Mouse (Mus musculus): ENCODE data around the gene Ap1g2. TPM values are rescaled to one million over a fixed set of nuclear protein-coding genes. Genes with fewer than 3 reads are reported as not detected.

The Ap1g2 gene
- polyA plus RNA-seq, 1 experiment, result 43.0 TPM

DNA sequence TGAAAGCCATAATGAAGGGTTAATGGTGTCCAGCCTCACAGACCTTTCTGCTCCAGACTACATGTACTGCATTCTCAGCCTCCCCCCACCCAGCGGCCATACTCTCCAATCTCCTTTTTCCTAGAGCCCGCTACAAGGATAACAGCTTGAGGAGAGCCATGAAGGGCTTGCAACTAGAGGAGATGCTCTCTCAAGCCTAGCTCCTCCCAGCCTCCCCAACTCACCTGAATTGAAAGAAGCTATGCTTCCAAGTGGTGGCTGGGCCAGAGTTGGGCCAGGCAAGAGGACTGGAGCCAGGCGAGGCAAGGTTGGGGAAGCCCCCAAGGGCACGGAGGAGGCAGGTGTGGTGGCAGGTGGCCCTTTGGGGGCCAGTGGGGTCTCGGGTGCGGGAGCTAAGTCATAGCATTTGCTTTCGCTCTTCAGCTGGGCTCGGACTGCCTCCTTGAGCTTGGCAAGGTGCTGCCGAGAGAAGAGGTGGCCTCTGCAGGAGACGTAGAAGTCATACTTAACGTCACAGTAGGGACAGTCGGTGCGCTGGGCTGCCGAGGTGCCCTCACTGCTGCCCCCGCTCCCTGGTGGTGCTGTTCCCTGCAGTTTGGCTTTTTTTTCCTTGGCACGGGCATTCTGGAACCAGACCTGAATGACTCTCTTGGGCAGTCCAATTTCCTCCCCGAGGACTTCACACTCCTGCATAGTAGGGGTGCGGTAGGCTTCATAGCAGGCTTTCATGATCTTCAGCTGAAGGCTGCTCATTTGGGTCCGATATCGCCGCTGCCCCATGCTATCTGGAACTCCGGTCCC, 42.6 kb downstream of the Ap1g2 start:
- H3K4me1 ChIP-seq (ENCODE audit: control insufficient read depth, insufficient read depth, low read length), result no peaks in the 10 kb centered on the region
- H3K27ac ChIP-seq (ENCODE audit: insufficient read depth, low read depth, low read length), result no peak overlapping the region
- TF ChIP-seq POLR2A (IDR thresholded peaks at IDR 0.05; ENCODE audit: borderline replicate concordance, low read depth, low read length), result no peak
- TF ChIP-seq CTCF (IDR thresholded peaks at IDR 0.05; ENCODE audit: low read depth, low read length), result no peak
- H3K4me3 ChIP-seq (ENCODE audit: insufficient read depth, low read length), result no peak overlapping the region

GRCm38 (mm10) chr14:55063117-55063516, 43.3 kb downstream of the Ap1g2 start:
- TF ChIP-seq POLR2A (IDR thresholded peaks at IDR 0.05; ENCODE audit: borderline replicate concordance, low read depth, low read length) (no peak), CTCF (IDR thresholded peaks at IDR 0.05; ENCODE audit: low read depth, low read length) (no peak)
- Histone ChIP-seq H3K4me1 (ENCODE audit: control insufficient read depth, insufficient read depth, low read length) (no peaks in the 10 kb centered on the region), H3K27ac (ENCODE audit: insufficient read depth, low read depth, low read length) (no peak overlapping the region), H3K4me3 (ENCODE audit: insufficient read depth, low read length) (no peak overlapping the region)

DNA sequence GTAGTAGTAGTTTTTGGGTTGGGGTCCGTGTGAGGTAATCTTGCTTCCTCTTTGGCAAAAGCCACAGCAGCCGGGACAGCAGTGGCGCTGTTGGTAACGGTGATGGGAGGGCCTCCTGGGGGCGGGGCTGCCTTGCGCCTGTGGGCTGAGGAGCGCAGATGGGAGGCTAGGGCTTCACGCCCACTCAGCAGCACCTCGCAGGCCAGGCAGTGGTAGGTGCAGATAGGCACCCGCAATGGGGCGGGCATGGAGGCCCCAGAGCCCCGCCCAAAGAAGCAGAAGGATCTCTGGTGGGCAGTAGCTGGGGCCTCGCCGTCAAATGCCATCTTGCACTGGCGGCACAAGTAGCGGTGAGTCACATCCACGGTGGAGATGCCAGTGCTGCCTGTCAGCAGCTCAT, 43.8 kb downstream of the Ap1g2 start:
- TF ChIP-seq POLR2A (IDR thresholded peaks at IDR 0.05; ENCODE audit: borderline replicate concordance, low read depth, low read length), result no peak
- no peak for TF ChIP-seq CTCF (IDR thresholded peaks at IDR 0.05; ENCODE audit: low read depth, low read length)
- no peak overlapping the region for H3K4me3 ChIP-seq (ENCODE audit: insufficient read depth, low read length)
- H3K27ac ChIP-seq (ENCODE audit: insufficient read depth, low read depth, low read length), result no peak overlapping the region
- H3K4me1 ChIP-seq (ENCODE audit: control insufficient read depth, insufficient read depth, low read length), result no peaks in the 10 kb centered on the region

DNA sequence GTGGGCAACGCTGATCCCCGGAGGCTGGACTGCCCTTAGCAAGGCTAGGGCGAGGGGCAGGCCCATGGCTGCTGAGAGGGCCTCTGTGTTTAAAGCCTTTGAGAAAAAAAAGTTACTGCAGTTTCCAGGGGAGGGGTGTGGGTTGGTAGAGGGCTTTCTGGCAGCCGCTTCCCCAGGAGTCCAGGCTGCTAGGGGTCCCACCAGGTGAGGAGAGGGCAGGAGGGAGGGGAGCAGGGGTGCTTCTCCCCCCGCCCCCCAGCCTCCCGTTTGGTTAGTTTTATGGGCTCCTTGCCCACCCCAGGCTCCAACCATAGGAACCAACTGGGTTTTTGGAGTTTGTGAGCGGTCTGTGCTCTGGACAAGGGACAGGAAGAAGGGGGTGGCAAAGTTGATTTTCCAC, 44.5 kb downstream of the Ap1g2 start:
- H3K4me3 ChIP-seq (ENCODE audit: insufficient read depth, low read length), result no peak overlapping the region
- no peaks in the 10 kb centered on the region for H3K4me1 ChIP-seq (ENCODE audit: control insufficient read depth, insufficient read depth, low read length)
- no peak for TF ChIP-seq POLR2A (IDR thresholded peaks at IDR 0.05; ENCODE audit: borderline replicate concordance, low read depth, low read length)
- no peak for TF ChIP-seq CTCF (IDR thresholded peaks at IDR 0.05; ENCODE audit: low read depth, low read length)
- H3K27ac ChIP-seq (ENCODE audit: insufficient read depth, low read depth, low read length), result no peak overlapping the region

DNA sequence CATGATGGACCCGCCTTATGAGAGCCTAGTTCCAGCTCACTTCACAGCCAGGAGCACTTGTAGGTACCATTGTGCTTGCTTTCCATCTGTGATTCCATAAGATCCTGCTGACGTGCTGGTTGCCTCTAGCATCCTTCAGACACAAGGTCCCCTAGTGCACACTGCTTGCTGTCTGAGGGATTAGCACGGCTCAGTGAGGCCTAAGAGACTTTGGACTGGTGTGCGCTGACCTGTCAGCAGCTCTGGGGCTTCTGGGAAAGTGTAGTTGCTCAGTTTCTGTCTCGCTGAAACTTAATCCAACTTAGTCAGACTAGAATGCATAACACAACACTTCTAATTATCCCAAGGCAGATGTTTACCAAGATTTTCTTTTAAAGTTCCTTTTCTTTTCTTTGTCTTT, 46.5 kb downstream of the Ap1g2 start:
- peaks cover 10% of the 10 kb centered on the region for H3K4me1 ChIP-seq (ENCODE audit: control insufficient read depth, insufficient read depth, low read length)
- no peak overlapping the region for H3K27ac ChIP-seq (ENCODE audit: insufficient read depth, low read depth, low read length)
- TF ChIP-seq CTCF (IDR thresholded peaks at IDR 0.05; ENCODE audit: low read depth, low read length), result no peak
- no peak for TF ChIP-seq POLR2A (IDR thresholded peaks at IDR 0.05; ENCODE audit: borderline replicate concordance, low read depth, low read length)
- no peak overlapping the region for H3K4me3 ChIP-seq (ENCODE audit: insufficient read depth, low read length)

DNA sequence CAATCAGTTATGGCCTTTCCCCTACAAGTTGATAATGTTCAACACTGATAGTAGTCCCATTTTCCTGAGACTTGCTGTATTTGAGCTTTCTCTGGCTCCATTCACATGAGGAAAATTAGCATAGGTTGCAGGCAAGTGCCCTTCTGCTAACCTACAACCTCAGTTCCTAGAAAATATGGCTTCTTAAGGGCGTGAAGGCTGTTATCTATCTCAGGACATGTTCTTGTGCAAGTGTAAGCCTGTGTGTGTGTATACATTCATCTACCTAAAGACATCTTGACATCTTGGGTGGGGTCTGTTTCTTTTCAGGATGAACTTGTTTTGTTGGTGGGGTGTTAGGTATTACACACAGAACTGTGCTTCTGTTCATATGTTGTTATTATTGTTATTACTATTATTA, 47.4 kb downstream of the Ap1g2 start:
- Histone ChIP-seq H3K27ac (ENCODE audit: insufficient read depth, low read depth, low read length) (no peak overlapping the region), H3K4me3 (ENCODE audit: insufficient read depth, low read length) (no peak overlapping the region), H3K4me1 (ENCODE audit: control insufficient read depth, insufficient read depth, low read length) (peaks cover 19% of the 10 kb centered on the region)
- no peak for TF ChIP-seq CTCF (IDR thresholded peaks at IDR 0.05; ENCODE audit: low read depth, low read length)
- TF ChIP-seq POLR2A (IDR thresholded peaks at IDR 0.05; ENCODE audit: borderline replicate concordance, low read depth, low read length), result no peak

- TF ChIP-seq POLR2A (IDR thresholded peaks at IDR 0.05; ENCODE audit: borderline replicate concordance, low read depth, low read length) (no peak), CTCF (IDR thresholded peaks at IDR 0.05; ENCODE audit: low read depth, low read length) (no peak)
- H3K27ac ChIP-seq (ENCODE audit: insufficient read depth, low read depth, low read length), result peak overlapping the region; percentile 68
- no peak overlapping the region for H3K4me3 ChIP-seq (ENCODE audit: insufficient read depth, low read length)
- H3K4me1 ChIP-seq (ENCODE audit: control insufficient read depth, insufficient read depth, low read length), result peaks cover 25% of the 10 kb centered on the region
These were observed 51.1 kb downstream of the Ap1g2 start for GRCm38 (mm10) chr14:55055167-55055834.

DNA sequence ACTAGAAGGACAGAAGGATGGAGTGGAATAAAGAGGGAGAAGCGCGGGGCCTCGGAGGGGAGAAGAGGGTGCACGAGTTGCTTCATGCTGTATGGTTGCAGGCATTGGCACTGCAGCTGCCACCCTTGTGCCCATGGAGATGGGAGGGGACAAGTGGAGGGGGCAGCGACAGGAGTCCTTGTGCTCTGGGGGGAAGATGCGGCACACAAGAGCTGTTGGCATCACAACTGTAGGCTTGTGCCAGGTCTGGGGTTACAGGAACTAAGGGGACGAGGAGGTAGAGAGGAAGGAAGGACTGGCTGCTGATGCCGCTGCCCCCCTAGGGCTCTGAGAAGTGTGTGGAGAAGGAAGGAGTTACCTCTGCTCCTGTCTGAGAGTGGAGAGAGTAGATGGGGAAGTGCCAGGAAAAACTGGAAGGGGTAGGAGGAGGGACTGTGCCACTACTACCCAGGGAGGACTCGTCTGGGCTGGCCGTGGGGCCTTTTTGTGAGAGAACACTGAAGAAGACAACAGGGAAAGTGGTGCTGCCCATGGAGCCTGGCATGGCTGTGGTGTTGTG, 52.1 kb downstream of the Ap1g2 start:
- no peak for TF ChIP-seq CTCF (IDR thresholded peaks at IDR 0.05; ENCODE audit: low read depth, low read length)
- TF ChIP-seq POLR2A (IDR thresholded peaks at IDR 0.05; ENCODE audit: borderline replicate concordance, low read depth, low read length), result no peak
- peaks cover 25% of the 10 kb centered on the region for H3K4me1 ChIP-seq (ENCODE audit: control insufficient read depth, insufficient read depth, low read length)
- H3K27ac ChIP-seq (ENCODE audit: insufficient read depth, low read depth, low read length), result peak overlapping the region; percentile 68
- no peak overlapping the region for H3K4me3 ChIP-seq (ENCODE audit: insufficient read depth, low read length)

DNA sequence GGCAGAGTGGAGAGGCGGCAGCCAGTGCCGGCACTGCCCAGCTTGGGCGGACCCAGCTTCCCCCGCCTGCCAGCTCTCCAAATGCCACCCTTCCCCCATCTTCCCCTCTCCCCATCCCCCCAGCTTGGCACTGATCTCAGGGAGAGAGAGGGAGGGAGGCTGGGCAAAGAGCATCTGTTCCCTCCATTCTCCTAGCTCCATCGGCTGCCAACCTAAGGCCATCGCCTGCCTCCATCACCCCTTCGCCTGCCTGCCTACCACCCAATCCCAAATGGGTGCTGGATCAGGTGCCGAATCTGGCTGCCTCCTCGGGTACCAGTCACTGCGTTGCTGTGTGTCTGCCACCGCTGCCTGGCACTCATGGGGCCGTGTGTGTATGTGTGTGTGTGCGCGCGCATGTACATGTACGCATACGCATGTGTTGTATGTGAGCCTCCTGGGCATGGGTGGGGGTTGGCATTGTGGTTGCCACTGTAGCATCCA, 52.6 kb downstream of the Ap1g2 start:
- TF ChIP-seq POLR2A (IDR thresholded peaks at IDR 0.05; ENCODE audit: borderline replicate concordance, low read depth, low read length) (no peak), CTCF (IDR thresholded peaks at IDR 0.05; ENCODE audit: low read depth, low read length) (no peak)
- H3K4me3 ChIP-seq (ENCODE audit: insufficient read depth, low read length), result no peak overlapping the region
- peaks cover 28% of the 10 kb centered on the region for H3K4me1 ChIP-seq (ENCODE audit: control insufficient read depth, insufficient read depth, low read length)
- H3K27ac ChIP-seq (ENCODE audit: insufficient read depth, low read depth, low read length), result peak overlapping the region; percentile 68; the same call in 1 of the 2 replicates

DNA sequence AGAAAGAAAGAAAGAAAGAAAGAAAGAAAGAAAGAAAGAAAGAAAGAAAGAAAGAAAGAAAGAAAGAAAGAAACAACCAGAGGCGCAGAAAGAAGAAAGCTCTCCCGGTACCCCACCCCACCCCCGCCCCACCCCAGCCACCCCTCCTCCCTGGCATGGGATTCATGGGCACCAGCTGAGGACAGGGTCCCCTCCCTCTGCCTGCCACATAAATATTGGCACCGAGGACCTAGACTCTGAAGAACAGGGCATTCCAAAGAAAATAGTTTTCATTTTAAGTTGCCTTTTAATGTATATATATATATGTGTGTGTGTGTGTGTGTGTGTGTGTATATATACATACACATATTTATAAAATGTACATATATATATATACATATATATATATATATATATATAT, 53.3 kb downstream of the Ap1g2 start:
- H3K27ac ChIP-seq (ENCODE audit: insufficient read depth, low read depth, low read length), result no peak overlapping the region
- no peak overlapping the region for H3K4me3 ChIP-seq (ENCODE audit: insufficient read depth, low read length)
- TF ChIP-seq CTCF (IDR thresholded peaks at IDR 0.05; ENCODE audit: low read depth, low read length) (no peak), POLR2A (IDR thresholded peaks at IDR 0.05; ENCODE audit: borderline replicate concordance, low read depth, low read length) (no peak)
- peaks cover 30% of the 10 kb centered on the region for H3K4me1 ChIP-seq (ENCODE audit: control insufficient read depth, insufficient read depth, low read length)
